Mouse (Mus musculus) adrenal gland, postnatal 14 days (tissue): ENCODE results near the gene Ina. TPM values are rescaled to one million over a fixed set of nuclear protein-coding genes. Genes with fewer than 3 reads are reported as not detected.
"Not testable (repeated sequence)": the region's sequence is repeated elsewhere in the genome, so short reads cannot be mapped to it uniquely, and the experiment has no call there.

ENCODE experiments used
- DNase-seq: peaks from one replicate; pipeline ENCODE4 v3.0.0; 2021; ENCODE audit warnings: mixed read lengths
- total RNA-seq: library from RNA; stranded (reverse); gene quantifications from 2 replicates; pipeline ENCODE4 v1.2.3, GENCODE M21; 2021

The Ina gene
- total RNA-seq, 1 experiment from 2014 or later, result 7.5 TPM

GRCm38 (mm10) chr19:46984726-46985622 lies 29.5 kb upstream of the Ina start:
- DNase-seq, result no peak

- peak; percentile 35 for DNase-seq
Measured at GRCm38 (mm10) chr19:46987646-46988045, 26.9 kb upstream of the Ina start.

- DNase-seq, result peak; percentile 29
Measured at GRCm38 (mm10) chr19:46988231-46989087, 26.0 kb upstream of the Ina start.

GRCm38 (mm10) chr19:46989479-46990152 lies 24.9 kb upstream of the Ina start:
- no peak for DNase-seq

GRCm38 (mm10) chr19:46990153-46990518 lies 24.4 kb upstream of the Ina start:
- no peak for DNase-seq

- DNase-seq, result not testable (repeated sequence)
Measured at GRCm38 (mm10) chr19:46990625-46991024, 23.9 kb upstream of the Ina start.

GRCm38 (mm10) chr19:46991145-46991544 lies 23.4 kb upstream of the Ina start:
- peak; percentile 90 for DNase-seq

- DNase-seq, result not testable (repeated sequence)
Measured at GRCm38 (mm10) chr19:46992329-46992728, 22.2 kb upstream of the Ina start.

- DNase-seq, result no peak
Measured at GRCm38 (mm10) chr19:46996095-46996494, 18.4 kb upstream of the Ina start.

GRCm38 (mm10) chr19:46998168-46998870 lies 16.2 kb upstream of the Ina start:
- no peak for DNase-seq

- DNase-seq, result no peak
Measured at GRCm38 (mm10) chr19:46998953-46999352, 15.5 kb upstream of the Ina start.

- DNase-seq, result no peak
Measured at GRCm38 (mm10) chr19:46999753-47000152, 14.7 kb upstream of the Ina start.

- not testable (repeated sequence) for DNase-seq
Measured at GRCm38 (mm10) chr19:47000357-47000756, 14.1 kb upstream of the Ina start.

GRCm38 (mm10) chr19:47003742-47004511 lies 10.6 kb upstream of the Ina start:
- no peak for DNase-seq

- no peak for DNase-seq
Measured at GRCm38 (mm10) chr19:47005873-47006272, 8.6 kb upstream of the Ina start.

- DNase-seq, result peak; percentile 81
Measured at GRCm38 (mm10) chr19:47006321-47006720, 8.2 kb upstream of the Ina start.

GRCm38 (mm10) chr19:47009420-47009819 lies 5.1 kb upstream of the Ina start:
- no peak for DNase-seq

GRCm38 (mm10) chr19:47009943-47010342 lies 4.6 kb upstream of the Ina start:
- DNase-seq, result no peak

GRCm38 (mm10) chr19:47012521-47013130 lies 1.9 kb upstream of the Ina start:
- no peak for DNase-seq

- DNase-seq, result no peak
Measured at GRCm38 (mm10) chr19:47013340-47014158, 949 bp upstream of the Ina start.
